Mouse (Mus musculus) ovary, adult 18-20 months (tissue): Measurements from ENCODE around the gene Gm13694.

Source experiments
- DNase-seq: peaks from one replicate; pipeline ENCODE4 v3.0.0; 2022; ENCODE audit warnings: low spot score, mixed read lengths

Gene Gm13694

DNA sequence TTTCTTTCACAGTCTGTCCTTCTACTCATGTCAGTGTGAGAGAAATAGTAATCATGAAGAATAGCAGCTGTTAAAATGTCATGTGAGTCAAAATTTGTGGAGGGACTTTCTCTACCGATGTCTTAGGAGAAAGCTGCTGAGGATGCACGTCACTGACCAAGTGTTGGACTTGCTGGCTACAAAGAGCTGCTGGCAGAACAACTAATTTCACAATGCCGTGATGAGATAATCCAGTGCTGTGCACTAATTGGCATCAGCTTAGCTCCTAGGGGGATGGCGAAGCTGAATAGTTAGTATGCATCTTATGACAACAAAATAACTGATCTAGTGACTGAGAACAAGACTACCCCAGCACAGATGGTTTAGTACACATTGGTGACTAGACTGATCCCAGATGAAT lies 46.5 kb downstream of the Gm13694 start:
- DNase-seq = no peak
